Mouse (Mus musculus): ENCODE results near the gene Olfr165.
"Not testable (repeated sequence)": the region's sequence is repeated elsewhere in the genome, so short reads cannot be mapped to it uniquely, and the experiment has no call there.

Olfr165 gene

DNA sequence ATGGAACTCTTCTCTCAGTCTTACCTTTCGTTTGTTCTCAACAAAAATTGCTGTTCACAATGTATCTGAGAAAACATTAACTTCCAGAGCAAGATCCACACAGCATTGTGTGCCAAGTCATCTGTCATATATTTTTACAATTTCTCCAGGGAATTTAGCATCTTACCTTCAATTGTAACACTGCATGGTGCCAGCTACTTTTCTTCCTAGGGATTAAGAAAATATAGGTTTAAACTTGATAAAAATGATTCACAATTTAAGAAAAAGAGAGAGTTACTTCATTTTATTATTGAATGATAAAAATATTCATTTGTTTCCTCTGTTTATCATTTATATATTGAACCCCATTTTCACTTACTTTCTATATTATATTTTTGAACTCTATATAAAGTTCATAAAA lies at the start of gene Olfr165:
TSS of gene Olfr165 (minus strand) at position 101 of the 400 bp plus-strand sequence.
- DNase-seq (ENCODE audit: extremely low read depth, low read depth), result no peak

GRCm38 (mm10) chr16:19464365-19464764 lies 41.4 kb upstream of the Olfr165 start:
- no peak for DNase-seq (ENCODE audit: extremely low read depth, low read depth)

GRCm38 (mm10) chr16:19458741-19459140 lies 35.8 kb upstream of the Olfr165 start:
- not testable (repeated sequence) for DNase-seq (ENCODE audit: extremely low read depth, low read depth)

- DNase-seq (ENCODE audit: extremely low read depth, low read depth), result no peak
Observed at GRCm38 (mm10) chr16:19387984-19388383, 35.0 kb downstream of the Olfr165 start.
